Mouse (Mus musculus) kidney, adult 2 months (tissue): Measurements from ENCODE around the gene Hspd1. TPM values are rescaled to one million over a fixed set of nuclear protein-coding genes. Genes with fewer than 3 reads are reported as not detected.
"Not testable (repeated sequence)": the region's sequence is repeated elsewhere in the genome, so short reads cannot be mapped to it uniquely, and the experiment has no call there.

ENCODE experiments used
- DNase-seq: peaks from one replicate; pipeline ENCODE4 v3.0.0; 2021
- H3K27ac ChIP-seq: fragments of 200-500 bp; 2 replicates; pipeline ENCODE4 v1.5.1; 2012; ENCODE audit warnings: low read depth, low read length, control low read depth, inconsistent platforms; ENCODE audit not compliant: insufficient read depth
- H3K27me3 ChIP-seq: fragments of 200-500 bp; replicated peaks from 2 replicates; pipeline ENCODE4 v1.6.1; 2012; ENCODE audit warnings: mild to moderate bottlenecking, moderate library complexity, low read length, inconsistent platforms; ENCODE audit not compliant: control insufficient read depth, insufficient read depth
- H3K36me3 ChIP-seq: fragments of 200-500 bp; 2 replicates; pipeline ENCODE4 v1.6.1; 2012; ENCODE audit warnings: mild to moderate bottlenecking, moderate library complexity, low read length, inconsistent platforms; ENCODE audit not compliant: control insufficient read depth, insufficient read depth
- H3K4me1 ChIP-seq: fragments of 200-500 bp; 2 replicates; pipeline ENCODE4 v1.6.1; 2011; ENCODE audit warnings: low read length; ENCODE audit not compliant: control insufficient read depth, insufficient read depth
- H3K4me3 ChIP-seq: fragments of 200-500 bp; 2 replicates; pipeline ENCODE4 v1.5.1; 2011; ENCODE audit warnings: mild to moderate bottlenecking, low read depth, low read length, control low read depth; ENCODE audit not compliant: insufficient read depth
- CTCF ChIP-seq: fragments of 200-500 bp; conservative IDR thresholded peaks from 2 replicates; pipeline ENCODE4 v1.5.1; 2011; ENCODE audit warnings: low read depth, mild to moderate bottlenecking, control low read depth, low read length, moderate library complexity, mixed read lengths; ENCODE audit not compliant: insufficient read depth, insufficient read length
- POLR2A ChIP-seq: fragments of 200-500 bp; IDR thresholded peaks from one replicate; pipeline ENCODE4 v1.6.1; 2011; ENCODE audit warnings: low read depth, low read length, control low read depth
- WGBS: fragments of 180-500 bp; shearing (Covaris S2); methylation state at CpG from one replicate; pipeline ENCODE4 v1.1.7; 2018; 5-methylcytosine and 5-hydroxymethylcytosine counted together
- polyA plus RNA-seq: library from polyadenylated mRNA; depleted of rRNA; stranded (reverse); fragments of >200 nt; gene quantifications from 2 replicates; pipeline ENCODE4 v1.2.3, GENCODE M21; 2012

Gene Hspd1
- polyA plus RNA-seq, 1 experiment: 99.8 TPM

- H3K4me3 ChIP-seq: peak overlapping the region; percentile 50
- no peak for DNase-seq
- no peaks in the 10 kb centered on the region for H3K27me3 ChIP-seq
- H3K4me1 ChIP-seq: peaks cover 9% of the 10 kb centered on the region
- TF ChIP-seq POLR2A (no peak), CTCF (no peak)
- H3K27ac ChIP-seq: peak overlapping the region; percentile 66
- no peaks in the 10 kb centered on the region for H3K36me3 ChIP-seq
- 49% methylated on average over 10 of the region's 10 CpGs for WGBS
These were observed 42.3 kb upstream of the Hspd1 start for GRCm38 (mm10) chr1:55130190-55130916.

- TF ChIP-seq POLR2A (no peak), CTCF (no peak)
- no peak for DNase-seq
- Histone ChIP-seq H3K4me1 (peaks cover 9% of the 10 kb centered on the region), H3K27me3 (no peaks in the 10 kb centered on the region), H3K36me3 (no peaks in the 10 kb centered on the region), H3K4me3 (no peak overlapping the region), H3K27ac (no peak overlapping the region)
- 93% methylated on average over 5 of the region's 5 CpGs for WGBS
These were observed 41.7 kb upstream of the Hspd1 start for GRCm38 (mm10) chr1:55129716-55130115.

- H3K4me1 ChIP-seq, H3K27ac ChIP-seq, H3K4me3 ChIP-seq, DNase-seq, H3K36me3 ChIP-seq, H3K27me3 ChIP-seq: not testable (repeated sequence)
- 97% methylated on average over 2 of the region's 2 CpGs for WGBS
These were observed 36.1 kb upstream of the Hspd1 start for GRCm38 (mm10) chr1:55124136-55124535.

- no peak overlapping the region for H3K4me3 ChIP-seq
- WGBS: 77% methylated on average over 2 of the region's 2 CpGs
- H3K4me1 ChIP-seq: no peaks in the 10 kb centered on the region
- no peak overlapping the region for H3K27ac ChIP-seq
- no peak for TF ChIP-seq CTCF
- TF ChIP-seq POLR2A: no peak
- H3K36me3 ChIP-seq: no peaks in the 10 kb centered on the region
- H3K27me3 ChIP-seq: no peaks in the 10 kb centered on the region
- DNase-seq: no peak
These were observed 35.5 kb upstream of the Hspd1 start for GRCm38 (mm10) chr1:55123561-55123960.

- no peak for DNase-seq
- H3K4me1 ChIP-seq: no peaks in the 10 kb centered on the region
- no peaks in the 10 kb centered on the region for H3K27me3 ChIP-seq
- no peak for TF ChIP-seq POLR2A
- no peaks in the 10 kb centered on the region for H3K36me3 ChIP-seq
- H3K27ac ChIP-seq: no peak overlapping the region
- WGBS: 91% methylated on average over 5 of the region's 5 CpGs
- H3K4me3 ChIP-seq: no peak overlapping the region
These were observed 35.0 kb upstream of the Hspd1 start for GRCm38 (mm10) chr1:55123046-55123445.

GRCm38 (mm10) chr1:55109066-55109766 is 21.2 kb upstream of the Hspd1 start:
- 78% methylated on average over 4 of the region's 4 CpGs for WGBS
- Histone ChIP-seq H3K27ac (no peak overlapping the region), H3K4me3 (no peak overlapping the region), H3K36me3 (no peaks in the 10 kb centered on the region), H3K4me1 (no peaks in the 10 kb centered on the region), H3K27me3 (no peaks in the 10 kb centered on the region; the same call in 1 of the 2 replicates)
- TF ChIP-seq POLR2A: no peak
- no peak for TF ChIP-seq CTCF
- no peak for DNase-seq

- 66% methylated on average over 2 of the region's 2 CpGs for WGBS
- no peak overlapping the region for H3K4me3 ChIP-seq
- no peak overlapping the region for H3K27ac ChIP-seq
- no peak for DNase-seq
- H3K4me1 ChIP-seq: no peaks in the 10 kb centered on the region
- TF ChIP-seq CTCF (no peak), POLR2A (no peak)
- no peaks in the 10 kb centered on the region for H3K36me3 ChIP-seq
- H3K27me3 ChIP-seq: no peaks in the 10 kb centered on the region; the same call in 1 of the 2 replicates
These were observed 20.4 kb upstream of the Hspd1 start for GRCm38 (mm10) chr1:55108473-55108872.
